Mouse (Mus musculus) bone marrow macrophage, adult 2 months (primary cell): ENCODE data around the gene Shcbp1l. TPM values are rescaled to one million over a fixed set of nuclear protein-coding genes. Genes with fewer than 3 reads are reported as not detected.
A peak's percentile ranks its signal among the peaks of the same experiment; 100 is the strongest.

Experiments used
- H3K27ac ChIP-seq: 2 replicates; pipeline ENCODE4 v1.5.1; 2012; ENCODE audit warnings: low read depth, low read length; ENCODE audit not compliant: insufficient read depth
- H3K4me1 ChIP-seq: 2 replicates; pipeline ENCODE4 v1.6.1; 2012; ENCODE audit warnings: low read length; ENCODE audit not compliant: control insufficient read depth, insufficient read depth
- H3K4me3 ChIP-seq: 2 replicates; pipeline ENCODE4 v1.5.1; 2012; ENCODE audit warnings: mild to moderate bottlenecking, low read length, moderate library complexity; ENCODE audit not compliant: insufficient read depth
- CTCF ChIP-seq: IDR thresholded peaks from 2 replicates; pipeline ENCODE4 v1.5.1; 2012; ENCODE audit warnings: low read depth, mild to moderate bottlenecking, low read length, moderate library complexity
- POLR2A ChIP-seq: IDR thresholded peaks from 2 replicates; pipeline ENCODE4 v1.6.1; 2012; ENCODE audit warnings: mild to moderate bottlenecking, low read depth, low read length, borderline replicate concordance
- polyA plus RNA-seq: library from polyadenylated mRNA; stranded (reverse); fragments of >200 nt; gene quantifications from 2 replicates; pipeline ENCODE4 v1.2.4, GENCODE M21; 2012; ENCODE audit not compliant: missing spikeins, insufficient read depth, insufficient read length

Shcbp1l gene
- polyA plus RNA-seq, 1 experiment = 0.84 TPM

DNA sequence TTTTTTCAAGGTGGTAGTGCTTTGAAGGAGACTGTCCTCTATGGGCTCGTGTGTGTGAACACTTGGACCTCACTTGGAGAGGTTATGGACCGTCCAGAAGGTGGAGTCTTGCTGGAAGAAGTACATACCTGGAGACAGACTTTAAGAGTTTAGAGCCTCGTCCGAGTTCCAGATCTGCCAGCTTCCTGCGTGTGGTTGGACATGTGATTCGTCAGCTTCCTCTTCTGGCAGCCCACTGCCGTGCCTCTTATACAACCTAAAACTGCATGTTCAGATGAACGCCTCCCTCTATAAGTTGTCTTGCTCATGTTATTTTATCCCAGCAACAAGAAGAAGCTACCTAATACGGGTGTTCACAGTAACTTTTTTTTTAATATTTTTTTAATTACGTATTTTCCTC is 6.7 kb downstream of the Shcbp1l start:
- H3K4me3 ChIP-seq = no peak overlapping the region
- H3K27ac ChIP-seq = peak overlapping the region; percentile 50
- TF ChIP-seq POLR2A (no peak), CTCF (no peak)
- H3K4me1 ChIP-seq = peaks cover 29% of the 10 kb centered on the region

DNA sequence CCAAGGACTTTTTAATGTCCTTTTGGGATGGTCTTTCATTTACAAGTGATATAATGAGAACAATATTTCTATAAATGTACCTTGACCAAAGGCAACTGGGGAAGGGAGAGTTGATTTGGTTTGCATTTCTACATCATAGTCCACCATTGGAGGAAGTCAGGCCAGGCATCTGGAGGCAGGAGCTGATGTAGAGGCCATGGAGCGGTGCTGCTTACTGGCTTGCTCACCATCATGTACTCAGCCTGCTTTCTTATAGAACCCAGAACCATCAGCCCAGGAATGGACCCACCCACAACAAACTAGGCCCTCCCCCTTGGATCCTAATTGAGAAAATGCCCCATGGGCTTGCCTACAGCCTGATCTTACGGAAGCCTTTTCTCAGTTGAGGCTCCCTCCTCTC is 7.4 kb downstream of the Shcbp1l start:
- H3K4me1 ChIP-seq = peaks cover 24% of the 10 kb centered on the region
- no peak overlapping the region for H3K4me3 ChIP-seq
- peak overlapping the region; percentile 72 for H3K27ac ChIP-seq
- TF ChIP-seq POLR2A = no peak
- TF ChIP-seq CTCF = no peak

DNA sequence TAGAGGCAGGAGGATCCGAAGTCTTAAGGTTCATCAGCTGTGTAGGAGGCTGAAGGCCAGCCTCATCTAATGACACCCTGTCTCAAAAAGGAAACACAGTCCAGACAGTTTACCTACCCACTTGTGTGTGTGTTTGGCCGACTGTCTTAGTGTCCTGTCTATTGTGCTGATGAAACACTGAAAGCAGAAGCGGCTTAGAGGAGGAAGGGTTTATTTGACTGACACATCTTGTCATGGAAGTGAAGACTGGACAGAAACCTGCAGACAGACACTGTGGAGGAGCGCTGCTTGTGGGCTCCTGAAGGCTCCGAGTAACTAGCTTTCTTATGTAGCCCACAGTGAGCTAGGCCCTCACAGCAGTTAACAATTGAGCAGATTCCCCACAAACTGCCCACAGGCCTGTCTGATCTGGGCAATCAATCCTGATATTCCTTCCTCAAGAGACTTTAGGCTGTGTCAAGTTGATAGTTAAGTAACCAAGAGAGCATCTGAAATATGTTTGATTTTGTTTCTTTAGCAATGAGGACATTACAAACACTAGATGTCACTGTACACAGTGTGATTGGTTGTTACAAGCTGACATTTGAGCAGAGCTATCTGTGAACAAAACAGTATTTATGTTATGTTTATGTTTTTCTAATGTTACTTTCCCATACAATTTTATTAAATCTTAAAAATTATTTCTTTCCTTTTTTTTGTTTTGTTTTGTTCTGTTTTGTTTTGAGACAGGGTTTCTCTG is 9.1 kb downstream of the Shcbp1l start:
- H3K4me3 ChIP-seq = no peak overlapping the region
- peak overlapping the region; percentile 62 for H3K27ac ChIP-seq
- peaks cover 24% of the 10 kb centered on the region for H3K4me1 ChIP-seq
- TF ChIP-seq POLR2A = no peak
- no peak for TF ChIP-seq CTCF

DNA sequence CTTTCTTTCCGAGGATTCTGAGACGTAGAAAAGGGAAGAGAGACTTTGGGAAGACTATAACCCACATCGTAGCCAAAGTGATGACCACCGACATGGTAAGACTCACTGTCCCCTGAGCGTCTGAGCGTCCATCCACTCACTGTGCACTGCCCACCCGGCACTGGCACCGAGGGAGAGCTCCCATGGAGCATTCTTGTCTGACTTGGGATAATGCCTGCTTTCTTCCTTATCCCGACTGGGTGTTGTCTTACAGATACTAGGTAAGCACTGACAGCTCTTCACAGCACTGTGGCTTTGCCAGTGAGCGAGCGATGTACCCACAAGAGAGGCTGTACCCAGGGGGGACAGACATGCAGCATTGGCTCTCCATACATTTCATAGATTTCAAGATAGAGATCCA is 12.6 kb downstream of the Shcbp1l start:
- no peak overlapping the region for H3K4me3 ChIP-seq
- H3K4me1 ChIP-seq = peaks cover 10% of the 10 kb centered on the region
- no peak for TF ChIP-seq CTCF
- no peak for TF ChIP-seq POLR2A
- H3K27ac ChIP-seq = no peak overlapping the region

DNA sequence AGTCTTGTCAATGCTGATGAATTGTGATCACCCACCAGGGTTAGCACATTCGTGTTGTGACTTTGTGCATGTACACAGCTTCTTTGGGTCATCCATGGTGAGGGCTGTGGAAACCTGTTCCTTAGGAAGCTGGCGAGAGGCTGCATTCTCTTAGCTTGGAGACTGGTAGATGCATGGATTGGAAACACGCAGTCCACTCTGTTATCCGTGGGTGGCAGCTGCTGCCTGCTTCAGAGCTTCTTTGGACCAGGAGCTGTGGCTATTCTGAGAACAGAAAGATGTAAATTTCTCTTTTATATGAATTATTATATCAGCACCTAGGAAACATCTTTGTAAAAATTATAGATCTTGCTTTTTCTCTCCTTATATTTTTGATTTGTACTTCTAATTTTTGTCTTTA is 15.8 kb downstream of the Shcbp1l start:
- Histone ChIP-seq H3K27ac (no peak overlapping the region), H3K4me1 (peaks cover 7% of the 10 kb centered on the region), H3K4me3 (no peak overlapping the region)
- TF ChIP-seq POLR2A (no peak), CTCF (no peak)

DNA sequence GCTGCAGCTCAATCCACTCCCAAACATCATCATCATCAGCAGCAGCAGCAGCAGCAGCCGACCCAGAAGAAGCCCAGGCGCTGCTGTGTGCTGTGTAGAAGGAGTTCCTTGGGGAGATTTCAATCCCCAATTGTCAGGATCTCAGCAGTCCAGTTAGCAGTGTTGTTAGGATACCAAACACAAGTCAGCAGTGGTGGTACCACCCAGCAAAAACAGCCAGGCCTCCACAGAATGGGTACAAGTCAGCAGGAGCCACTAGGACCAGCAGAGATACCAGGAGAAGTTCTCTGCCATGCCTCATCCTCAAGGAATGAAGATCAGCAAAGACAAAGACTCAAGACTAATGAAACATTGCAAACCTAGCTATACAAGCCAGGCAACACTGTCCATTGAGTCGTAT is 16.7 kb downstream of the Shcbp1l start:
- H3K4me1 ChIP-seq = peaks cover 7% of the 10 kb centered on the region
- no peak overlapping the region for H3K4me3 ChIP-seq
- no peak overlapping the region for H3K27ac ChIP-seq
- no peak for TF ChIP-seq POLR2A

DNA sequence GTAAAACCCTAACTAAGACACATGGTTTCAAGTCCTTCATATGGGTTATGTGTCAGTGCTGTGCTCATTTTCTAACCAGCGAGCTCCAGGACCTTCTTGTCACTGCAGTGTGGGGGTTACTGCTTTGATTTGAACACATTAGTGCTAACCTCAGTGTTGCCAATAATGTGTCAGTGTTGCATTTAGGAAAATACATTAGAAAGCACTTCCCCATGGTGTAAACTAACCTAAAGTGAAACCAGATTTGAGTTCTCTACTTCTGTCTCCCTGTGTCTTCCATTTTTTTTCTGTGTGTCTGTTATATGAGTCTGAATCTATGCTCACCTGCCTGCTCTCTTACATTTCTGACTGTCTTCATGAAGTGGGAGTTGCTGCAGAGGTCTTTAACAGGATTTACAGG is 18.1 kb downstream of the Shcbp1l start:
- TF ChIP-seq CTCF (no peak), POLR2A (no peak)

DNA sequence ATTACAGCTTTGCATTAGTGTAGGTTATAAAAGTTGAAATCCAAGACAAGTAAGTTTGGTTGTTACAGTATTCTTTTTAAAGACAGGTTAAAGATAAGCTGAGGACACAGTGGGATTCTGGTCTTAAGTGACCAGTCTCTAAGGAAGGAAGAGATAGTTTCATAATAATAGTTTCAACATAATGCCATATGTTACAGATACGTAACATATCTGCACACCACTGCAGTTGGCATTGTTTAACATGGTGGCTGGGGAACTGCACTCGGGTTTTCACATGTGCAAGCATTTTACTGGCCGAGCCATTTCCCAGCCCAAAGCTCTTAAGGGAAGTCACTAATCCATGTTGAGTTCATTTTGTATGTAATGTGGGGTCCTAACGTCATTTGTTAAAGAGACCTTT is 18.7 kb downstream of the Shcbp1l start:
- no peak overlapping the region for H3K27ac ChIP-seq
- TF ChIP-seq CTCF (no peak), POLR2A (no peak)
- peaks cover 7% of the 10 kb centered on the region for H3K4me1 ChIP-seq
- no peak overlapping the region for H3K4me3 ChIP-seq

More for the DNA sequence above, 18.1 kb downstream of the Shcbp1l start:
- Histone ChIP-seq H3K4me1 (peaks cover 7% of the 10 kb centered on the region), H3K27ac (peak overlapping the region; percentile 34), H3K4me3 (no peak overlapping the region)

DNA sequence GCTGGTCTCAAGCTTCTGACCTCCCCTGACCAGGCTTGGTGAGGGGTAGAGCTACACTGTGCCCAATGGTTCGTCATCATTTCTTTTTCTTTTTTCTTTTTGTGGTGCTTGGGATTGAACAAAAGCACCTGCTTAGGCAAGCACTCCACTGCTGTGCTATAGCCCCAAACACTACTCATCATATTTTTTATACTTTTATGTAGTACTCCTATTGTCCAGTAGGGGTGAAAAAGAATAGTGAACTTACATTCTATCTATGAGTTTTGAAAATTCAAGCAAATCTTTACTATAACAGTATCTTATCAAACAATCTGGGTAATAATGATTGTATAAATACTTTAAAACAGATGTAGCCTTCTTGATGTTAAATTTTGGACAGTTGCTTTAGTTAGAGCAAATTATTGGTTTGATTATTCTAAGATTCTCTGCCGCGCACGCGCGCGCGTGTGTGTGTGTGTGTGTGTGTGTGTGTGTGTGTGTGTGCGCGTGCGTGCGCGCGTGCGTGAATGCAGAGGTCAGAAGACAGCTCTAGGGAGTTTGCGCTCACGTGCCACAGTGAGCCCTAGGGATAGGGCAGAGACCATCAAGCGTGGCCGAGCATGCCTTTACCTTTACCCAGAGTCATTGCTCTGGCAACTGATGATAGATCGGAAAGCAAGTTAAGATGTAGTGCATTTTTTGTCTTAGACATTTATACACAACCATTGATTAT is 21.3 kb downstream of the Shcbp1l start:
- Histone ChIP-seq H3K4me1 (peaks cover 7% of the 10 kb centered on the region), H3K27ac (no peak overlapping the region), H3K4me3 (no peak overlapping the region)
- no peak for TF ChIP-seq CTCF
- TF ChIP-seq POLR2A = no peak

DNA sequence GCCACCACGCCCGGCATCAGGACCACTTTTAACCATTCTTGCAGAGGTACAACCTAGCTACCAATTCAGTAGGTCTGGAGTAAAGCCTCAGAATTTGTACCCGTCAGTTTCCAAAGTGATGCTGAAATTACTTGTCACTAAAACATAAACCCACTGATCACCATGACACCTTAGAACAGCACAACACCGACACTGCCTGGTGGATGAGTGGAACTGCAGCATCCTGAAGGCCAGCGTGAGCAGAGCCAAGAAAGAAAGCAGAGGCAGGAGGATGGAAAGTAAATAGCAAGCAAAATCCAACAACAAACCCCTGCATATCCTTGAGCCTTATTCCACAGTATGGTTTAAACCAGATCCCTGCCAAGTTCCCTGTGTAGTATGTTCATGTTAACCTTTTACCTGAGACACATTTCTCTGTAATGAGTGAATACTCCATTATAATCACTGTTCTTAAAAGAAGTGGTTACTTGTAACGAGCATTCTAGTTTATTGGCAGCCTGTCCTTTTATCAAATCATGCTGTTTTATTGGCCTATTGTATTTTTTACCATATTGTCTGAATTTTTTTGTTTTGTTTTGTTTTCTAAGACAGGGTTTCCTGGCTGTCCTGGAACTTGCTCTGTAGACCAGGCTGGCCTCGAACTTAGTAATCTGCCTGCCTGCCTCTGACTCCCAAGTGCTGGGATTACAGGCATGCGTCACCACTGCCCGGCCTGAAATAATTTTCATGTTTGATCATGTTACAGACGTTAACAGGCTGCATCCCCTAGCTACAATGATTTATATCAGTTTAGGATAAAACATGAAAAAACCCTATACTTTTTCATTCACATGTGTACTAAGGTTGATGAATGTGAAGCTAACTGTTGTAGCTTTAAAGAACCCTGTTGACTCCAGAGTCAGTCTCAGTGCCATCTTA is 26.5 kb downstream of the Shcbp1l start:
- Histone ChIP-seq H3K4me3 (no peak overlapping the region), H3K4me1 (no peaks in the 10 kb centered on the region), H3K27ac (no peak overlapping the region)
- no peak for TF ChIP-seq POLR2A
- TF ChIP-seq CTCF = peak; percentile 57
